24 mouse cellular contexts compared by ENCODE assay signal in genomic region chr4:125364011-125364410, GRCm38 (mm10).
DNase-seq lines count a peak whose midpoint lies in the region; ATAC-seq and TF ChIP-seq lines count a peak whose summit lies in the region.
"Had no signal": no experiment of that assay in that cellular context is flagged by ENCODE, and none has a peak within 500 bp of the region (broad histone marks: within the 10 kb centered on the region; RNA-seq: fewer than 3 reads in every experiment).

No protein-coding gene starts in this region.

- H3K27ac ChIP-seq in forebrain, embryonic 14.5 days (ENCODE audit: low read depth, low read length) = no peak overlapping the region
- H3K27ac ChIP-seq in forebrain, embryonic 15.5 days (replicated peaks) = no peak overlapping the region
- H3K27ac ChIP-seq in midbrain, embryonic 10.5 days (replicated peaks) = peak overlapping the region; percentile 73; the same call in 1 of the 2 replicates
- no peak overlapping the region for H3K27ac ChIP-seq in midbrain, embryonic 16.5 days (ENCODE audit: low read length)
- H3K27ac ChIP-seq in midbrain, embryonic 14.5 days (replicated peaks; ENCODE audit: low read depth, low read length) = no peak overlapping the region
- H3K27ac ChIP-seq in layer of hippocampus, adult 2 months = no peak overlapping the region
- H3K27ac ChIP-seq: embryonic facial prominence, embryonic 12.5 days; heart, adult 2 months; heart, embryonic 13.5 days; macrophage; neural tube, embryonic 13.5 days had no signal

- H3K9me3 ChIP-seq in forebrain, embryonic 14.5 days (replicated peaks; ENCODE audit: control insufficient read depth, low read length) = no peaks in the 10 kb centered on the region
- no peaks in the 10 kb centered on the region for H3K9me3 ChIP-seq in forebrain, embryonic 15.5 days
- H3K9me3 ChIP-seq in midbrain, embryonic 10.5 days (replicated peaks) = no peaks in the 10 kb centered on the region
- no peaks in the 10 kb centered on the region for H3K9me3 ChIP-seq in midbrain, embryonic 16.5 days (replicated peaks; ENCODE audit: control insufficient read depth, low read length, poor library complexity, severe bottlenecking)
- H3K9me3 ChIP-seq in midbrain, embryonic 14.5 days (ENCODE audit: control insufficient read depth, low read length) = no peaks in the 10 kb centered on the region
- H3K9me3 ChIP-seq: embryonic facial prominence, embryonic 12.5 days; heart, embryonic 13.5 days; neural tube, embryonic 13.5 days had no signal

- no peaks in the 10 kb centered on the region for H3K36me3 ChIP-seq in forebrain, embryonic 14.5 days (ENCODE audit: control insufficient read depth, insufficient read depth, low read length)
- no peaks in the 10 kb centered on the region for H3K36me3 ChIP-seq in forebrain, embryonic 15.5 days
- no peaks in the 10 kb centered on the region for H3K36me3 ChIP-seq in midbrain, embryonic 10.5 days
- H3K36me3 ChIP-seq in midbrain, embryonic 16.5 days (ENCODE audit: control insufficient read depth, insufficient read depth, low read length) = no peaks in the 10 kb centered on the region
- H3K36me3 ChIP-seq in midbrain, embryonic 14.5 days (ENCODE audit: control insufficient read depth, insufficient read depth, low read length) = no peaks in the 10 kb centered on the region
- H3K36me3 ChIP-seq: embryonic facial prominence, embryonic 12.5 days; heart, embryonic 13.5 days; neural tube, embryonic 13.5 days had no signal

- H3K4me1 ChIP-seq in forebrain, embryonic 14.5 days (ENCODE audit: control insufficient read depth, insufficient read depth, low read length) = peaks cover 2% of the 10 kb centered on the region; the same call in 1 of the 2 replicates
- H3K4me1 ChIP-seq in forebrain, embryonic 15.5 days = no peaks in the 10 kb centered on the region; the same call in 1 of the 2 replicates
- H3K4me1 ChIP-seq in midbrain, embryonic 10.5 days = peaks cover 39% of the 10 kb centered on the region
- peaks cover 4% of the 10 kb centered on the region; the same call in 1 of the 2 replicates for H3K4me1 ChIP-seq in midbrain, embryonic 16.5 days (ENCODE audit: control insufficient read depth, insufficient read depth, low read length)
- 0 out of 2 replicates have a peak, but pooled peaks cover 14% of the 10 kb centered on the region for H3K4me1 ChIP-seq in midbrain, embryonic 14.5 days (ENCODE audit: control insufficient read depth, insufficient read depth, low read length)
- H3K4me1 ChIP-seq: embryonic facial prominence, embryonic 12.5 days; heart, embryonic 13.5 days had no signal

- no peak overlapping the region for H3K4me3 ChIP-seq in forebrain, embryonic 14.5 days (ENCODE audit: low read depth, low read length)
- no peak overlapping the region for H3K4me3 ChIP-seq in forebrain, embryonic 15.5 days
- no peak overlapping the region for H3K4me3 ChIP-seq in midbrain, embryonic 10.5 days
- no peak overlapping the region for H3K4me3 ChIP-seq in midbrain, embryonic 16.5 days (ENCODE audit: low read depth, low read length)
- no peak overlapping the region for H3K4me3 ChIP-seq in midbrain, embryonic 14.5 days (replicated peaks; ENCODE audit: low read depth, low read length)
- H3K4me3 ChIP-seq in layer of hippocampus, adult 2 months = no peak overlapping the region
- H3K4me3 ChIP-seq: embryonic facial prominence, embryonic 12.5 days; heart, adult 2 months; heart, embryonic 13.5 days; myocyte; neural tube, embryonic 13.5 days had no signal

- no peak for ATAC-seq in forebrain, embryonic 14.5 days
- no peak for ATAC-seq in forebrain, embryonic 15.5 days (replicated peaks)
- ATAC-seq in midbrain, embryonic 16.5 days = no peak
- ATAC-seq in midbrain, embryonic 14.5 days (ENCODE audit: low FRiP score, low TSS enrichment) = no peak
- ATAC-seq: forebrain, postnatal 0 days; liver, postnatal 0 days; lung, postnatal 0 days had no signal

- H3K27me3 ChIP-seq in forebrain, embryonic 14.5 days (replicated peaks; ENCODE audit: control insufficient read depth, insufficient read depth, low read length) = no peaks in the 10 kb centered on the region
- H3K27me3 ChIP-seq in forebrain, embryonic 15.5 days = no peaks in the 10 kb centered on the region
- peaks cover 60% of the 10 kb centered on the region for H3K27me3 ChIP-seq in midbrain, embryonic 10.5 days (ENCODE audit: low read depth, poor library complexity, severe bottlenecking)
- no peaks in the 10 kb centered on the region for H3K27me3 ChIP-seq in midbrain, embryonic 16.5 days (ENCODE audit: control insufficient read depth, insufficient read depth, low read depth, low read length)
- H3K27me3 ChIP-seq in midbrain, embryonic 14.5 days (ENCODE audit: control insufficient read depth, insufficient read depth, low read length) = no peaks in the 10 kb centered on the region
- H3K27me3 ChIP-seq: embryonic facial prominence, embryonic 12.5 days; neural tube, embryonic 13.5 days had no signal

- H3K9ac ChIP-seq in forebrain, embryonic 14.5 days (ENCODE audit: low read length) = no peak overlapping the region
- no peak overlapping the region for H3K9ac ChIP-seq in forebrain, embryonic 15.5 days (replicated peaks)
- no peak overlapping the region for H3K9ac ChIP-seq in midbrain, embryonic 16.5 days (ENCODE audit: low read depth, low read length)
- H3K9ac ChIP-seq in midbrain, embryonic 14.5 days (replicated peaks; ENCODE audit: low read length) = no peak overlapping the region
- H3K9ac ChIP-seq: embryonic facial prominence, embryonic 12.5 days; forebrain, postnatal 0 days; heart, embryonic 13.5 days; liver, postnatal 0 days; neural tube, embryonic 13.5 days had no signal

- TF ChIP-seq CTCF in layer of hippocampus, adult 2 months (conservative IDR thresholded peaks at IDR 0.05) = no peak

- H3K4me2 ChIP-seq in forebrain, embryonic 14.5 days (ENCODE audit: low read length) = no peak overlapping the region
- H3K4me2 ChIP-seq in forebrain, embryonic 15.5 days (replicated peaks) = no peak overlapping the region
- no peak overlapping the region for H3K4me2 ChIP-seq in midbrain, embryonic 16.5 days (ENCODE audit: low read length)
- H3K4me2 ChIP-seq in midbrain, embryonic 14.5 days (ENCODE audit: low read length) = no peak overlapping the region
- H3K4me2 ChIP-seq: embryonic facial prominence, embryonic 12.5 days; heart, embryonic 13.5 days; neural tube, embryonic 13.5 days had no signal

- 36% methylated on average over 9 of the region's 9 CpGs for WGBS in forebrain, embryonic 14.5 days
- 34% methylated on average over 9 of the region's 9 CpGs for WGBS in forebrain, embryonic 15.5 days
- 55% methylated on average over 9 of the region's 9 CpGs for WGBS in midbrain, embryonic 10.5 days
- WGBS in midbrain, embryonic 16.5 days = 28% methylated on average over 9 of the region's 9 CpGs
- WGBS in midbrain, embryonic 14.5 days = 39% methylated on average over 9 of the region's 9 CpGs

- peak; percentile 16 for DNase-seq in forebrain, embryonic 14.5 days (ENCODE audit: low spot score)
- DNase-seq in midbrain, embryonic 10.5 days (ENCODE audit: low spot score) = no peak
- DNase-seq in midbrain, embryonic 14.5 days = peak; percentile 42
- DNase-seq in layer of hippocampus, adult 2 months (ENCODE audit: low spot score in 2 of 2) = no peak
- DNase-seq in urinary bladder, adult 2 months (ENCODE audit: low spot score) = no peak
- DNase-seq: adrenal gland, postnatal 10 days; cerebellum, adult 9-10 months; forebrain, postnatal 0 days; gastrocnemius, postnatal 36 days; heart, adult 2 months; heart, postnatal 14 days; kidney, adult 11 months; liver, postnatal 0 days; right cerebral cortex, adult 18-20 months; right cerebral cortex, postnatal 4 days; thymus, postnatal 14 days had no signal

Comparison
In these comparisons a context has a peak if more than half of its experiments do, and no peak if none do; other contexts are left out.
1. DNase-seq: peak in forebrain, embryonic 14.5 days (single experiment) and midbrain, embryonic 14.5 days (single experiment); none in midbrain, embryonic 10.5 days (single experiment), layer of hippocampus, adult 2 months (0 of 2) and urinary bladder, adult 2 months (single experiment).